Comparison of ENCODE assay signal across 9 mouse cellular contexts in genomic region chr1:169655256-169655655, GRCm38 (mm10). TPM values are rescaled to one million over a fixed set of nuclear protein-coding genes. Genes with fewer than 3 reads are reported as not detected.
A peak's percentile ranks its signal among the peaks of the same experiment; 100 is the strongest.
DNase-seq lines count a peak whose midpoint lies in the region; ATAC-seq and TF ChIP-seq lines count a peak whose summit lies in the region.
"Had no signal": no experiment of that assay in that cellular context is flagged by ENCODE, and none has a peak within 500 bp of the region (broad histone marks: within the 10 kb centered on the region; RNA-seq: fewer than 3 reads in every experiment).

Gene Rgs5 (plus strand): TSS chr1:169655501.

- H3K4me1 ChIP-seq in brown adipose tissue, adult 24 weeks (ENCODE audit: control insufficient read depth, insufficient read depth, insufficient read length, low read length) = no peaks in the 10 kb centered on the region
- no peaks in the 10 kb centered on the region for H3K4me1 ChIP-seq in forebrain, postnatal 0 days (ENCODE audit: insufficient read depth)
- peaks cover 18% of the 10 kb centered on the region for H3K4me1 ChIP-seq in lung, embryonic 15.5 days
- H3K4me1 ChIP-seq: megakaryocyte, embryonic 14.5 days had no signal

- H3K27me3 ChIP-seq in forebrain, postnatal 0 days (ENCODE audit: insufficient read depth, low read length) = no peaks in the 10 kb centered on the region
- H3K27me3 ChIP-seq in lung, embryonic 15.5 days = no peaks in the 10 kb centered on the region

- peak within 1 kb of the TSS; percentile 30 for H3K4me2 ChIP-seq in forebrain, postnatal 0 days (ENCODE audit: low read depth)
- H3K4me2 ChIP-seq in lung, embryonic 15.5 days = peak within 1 kb of the TSS; percentile 50

- H3K36me3 ChIP-seq in forebrain, postnatal 0 days (ENCODE audit: insufficient read depth) = no peaks in the 10 kb centered on the region
- H3K36me3 ChIP-seq in lung, embryonic 15.5 days = no peaks in the 10 kb centered on the region

- intact Hi-C loops in heart, postnatal 10 days (cut with DNase I) = loop anchor here (5.0 kb wide), 1 partner anchor 73 kb away; no protein-coding TSS in a partner anchor

- H3K4me3 ChIP-seq in brown adipose tissue, adult 24 weeks (ENCODE audit: insufficient read depth, low read depth, low read length) = peak within 1 kb of the TSS; percentile 37
- no peak within 1 kb of the TSS for H3K4me3 ChIP-seq in forebrain, postnatal 0 days (ENCODE audit: low read depth, low read length)
- H3K4me3 ChIP-seq in lung, embryonic 15.5 days = peak within 1 kb of the TSS; percentile 26
- H3K4me3 ChIP-seq: megakaryocyte, embryonic 14.5 days had no signal

- H3K9ac ChIP-seq in forebrain, postnatal 0 days = peak within 1 kb of the TSS; percentile 6; the same call in 1 of the 2 replicates
- H3K9ac ChIP-seq in lung, embryonic 15.5 days = no peak within 1 kb of the TSS

- H3K27ac ChIP-seq in brown adipose tissue, adult 24 weeks (replicated peaks; ENCODE audit: low read depth, low read length) = peak within 1 kb of the TSS; percentile 23
- H3K27ac ChIP-seq in forebrain, postnatal 0 days (ENCODE audit: low read depth, low read length) = no peak within 1 kb of the TSS
- no peak within 1 kb of the TSS for H3K27ac ChIP-seq in lung, embryonic 15.5 days

- 29% methylated on average over 8 of the region's 8 CpGs for WGBS in forebrain, postnatal 0 days
- WGBS in large intestine, adult 2 months = 7% methylated on average over 8 of the region's 8 CpGs
- WGBS in lung, embryonic 15.5 days = 2% methylated on average over 8 of the region's 8 CpGs

- no peaks in the 10 kb centered on the region for H3K9me3 ChIP-seq in forebrain, postnatal 0 days (ENCODE audit: low read length)
- no peaks in the 10 kb centered on the region for H3K9me3 ChIP-seq in lung, embryonic 15.5 days
- H3K9me3 ChIP-seq: megakaryocyte, embryonic 14.5 days had no signal

- ATAC-seq in forebrain, postnatal 0 days = 0 out of 2 replicates have a peak, but pooled peaks have one; percentile 36
- peak; percentile 79; the same call in 1 of the 2 replicates for ATAC-seq in lung, embryonic 15.5 days (ENCODE audit: borderline replicate concordance, extremely low read depth, low FRiP score, low TSS enrichment)
- ATAC-seq in megakaryocyte, adult 5-6 weeks (ENCODE audit: poor library complexity, severe bottlenecking) = no peak

- DNase-seq in forebrain, postnatal 0 days = peak; percentile 22
- peak; percentile 41 to 48 for DNase-seq in heart, postnatal 10 days
- no peak for DNase-seq in large intestine, adult 2 months (ENCODE audit: low read depth, low spot score)
- peak; percentile 20 for DNase-seq in right cerebral cortex, postnatal 4 days
- DNase-seq in cerebellum, adult 9-10 months = no peak

- TF ChIP-seq CTCF in forebrain, postnatal 0 days (IDR thresholded peaks at IDR 0.05; ENCODE audit: low read depth) = no peak

RNA-seq across cellular contexts. Expression of gene Rgs5, which starts in this region (rescaled TPM):
- polyA plus RNA-seq in brown adipose tissue, adult 24 weeks (2012; ENCODE audit: insufficient read depth, insufficient read length, missing spikeins) = 206 and 220 TPM in 2 replicates
- 58.4 and 79.1 TPM in 2 replicates for total RNA-seq in forebrain, postnatal 0 days (2014; rRNA removed)
- 14.8 and 15.0 TPM in 2 replicates for polyA plus RNA-seq in forebrain, postnatal 0 days (2015; fragmentation: Nextera tagmentation; extraction: Ambion mirVana)
- total RNA-seq in heart, postnatal 10 days (2021) = 100 to 1,000 TPM; 381 to 439 TPM
- polyA plus RNA-seq in large intestine, adult 2 months (2012; rRNA removed) = 42.4 and 48.6 TPM in 2 replicates
- 9.1 and 9.9 TPM in 2 replicates for polyA plus RNA-seq in lung, embryonic 15.5 days (2015; fragmentation: Nextera tagmentation; extraction: Ambion mirVana)
- 0.05 TPM in 1 of 2 replicates, not detected in the other for total RNA-seq in megakaryocyte, adult 5-6 weeks (2015)
- 0.07 TPM in 1 of 2 replicates, not detected in the other for total RNA-seq in megakaryocyte, adult 5-6 weeks (2017)

Comparison
In these comparisons a context has a peak if more than half of its experiments do, and no peak if none do; other contexts are left out.
1. RNA of gene Rgs5 (total RNA-seq): 381 to 439 TPM in heart, postnatal 10 days and 58.4 to 79.1 TPM in forebrain, postnatal 0 days; 0.05 to 0.07 TPM in megakaryocyte, adult 5-6 weeks; every median in the first group is over 10 times any median in the second.
2. DNase-seq: peak in forebrain, postnatal 0 days (single experiment), heart, postnatal 10 days (2 of 2) and right cerebral cortex, postnatal 4 days (single experiment); none in large intestine, adult 2 months (single experiment) and cerebellum, adult 9-10 months (single experiment).